18 mouse cellular contexts compared by ENCODE assay signal in the genomic region with DNA sequence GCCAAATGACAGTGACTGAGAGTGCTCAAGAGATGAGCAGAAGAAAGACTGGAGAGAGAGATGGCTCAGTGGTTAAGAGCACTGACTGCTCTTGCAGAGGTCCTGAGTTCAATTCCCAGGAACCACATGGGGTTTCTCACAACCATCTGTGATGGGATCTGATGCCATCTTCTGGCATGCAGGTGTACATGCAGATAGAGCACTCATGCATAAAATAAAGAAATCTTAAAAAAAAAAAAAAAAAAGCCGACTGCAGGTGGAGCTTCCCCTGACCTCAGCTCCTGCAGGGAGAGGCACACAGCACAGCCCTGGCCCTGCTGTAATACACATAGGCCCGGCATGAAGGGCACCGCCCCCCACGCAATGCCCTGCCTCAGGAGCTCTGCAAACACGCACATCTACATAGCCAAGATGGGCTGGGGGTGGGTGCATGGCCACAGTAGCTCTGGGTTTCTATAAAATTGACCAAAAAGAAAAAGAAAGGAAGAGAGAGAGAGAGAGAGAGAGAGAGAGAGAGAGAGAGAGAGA. TPM values are rescaled to one million over a fixed set of nuclear protein-coding genes. Genes with fewer than 3 reads are reported as not detected.
DNase-seq lines count a peak whose midpoint lies in the region; ATAC-seq and TF ChIP-seq lines count a peak whose summit lies in the region.
"Had no signal": no experiment of that assay in that cellular context is flagged by ENCODE, and none has a peak within 500 bp of the region (broad histone marks: within the 10 kb centered on the region; RNA-seq: fewer than 3 reads in every experiment).

No protein-coding gene starts in this region.

- no peak for ATAC-seq in lung, postnatal 0 days
- ATAC-seq: activated CD4-positive, CD25-positive, alpha-beta regulatory T cell, adult 4 months; forebrain, embryonic 16.5 days; Patski had no signal

- no peak overlapping the region for H3K9ac ChIP-seq in heart, adult 2 months (ENCODE audit: low read depth, low read length)
- H3K9ac ChIP-seq in lung, postnatal 0 days (replicated peaks; ENCODE audit: low read depth): no peak overlapping the region
- H3K9ac ChIP-seq: embryonic facial prominence, embryonic 12.5 days; limb, embryonic 12.5 days; liver, embryonic 14.5 days; neural tube, embryonic 15.5 days had no signal

- no peak overlapping the region for H3K4me2 ChIP-seq in lung, postnatal 0 days (replicated peaks; ENCODE audit: low read depth, low read length)
- H3K4me2 ChIP-seq: embryonic facial prominence, embryonic 12.5 days; limb, embryonic 12.5 days; neural tube, embryonic 15.5 days had no signal

- no peaks in the 10 kb centered on the region for H3K79me2 ChIP-seq in heart, adult 2 months (replicated peaks; ENCODE audit: control insufficient read depth, insufficient read depth, low read length)

- DNase-seq in heart, adult 2 months: no peak
- no peak for DNase-seq in heart, adult 9 months (ENCODE audit: low spot score in 2 of 2)
- no peak for DNase-seq in lung, postnatal 0 days (ENCODE audit: low spot score)
- no peak for DNase-seq in lung, postnatal 36 days
- peak; percentile 20 for DNase-seq in ES-CJ7 (ENCODE audit: low read depth, low spot score)
- peak; percentile 55 for DNase-seq in thymus, postnatal 4 days
- DNase-seq in limb, embryonic 10.5 days (ENCODE audit: low spot score): no peak
- DNase-seq: adrenal gland, postnatal 14 days; cerebellum, adult 11-12 months; right cerebral cortex, postnatal 25 days had no signal

- H3K4me3 ChIP-seq in heart, adult 2 months: no peak overlapping the region
- H3K4me3 ChIP-seq in lung, postnatal 0 days (ENCODE audit: low read depth, low read length): no peak overlapping the region
- H3K4me3 ChIP-seq in limb, embryonic 10.5 days: no peak overlapping the region
- H3K4me3 ChIP-seq: embryonic facial prominence, embryonic 12.5 days; left cerebral cortex, adult 2 months; limb, embryonic 12.5 days; neural tube, embryonic 15.5 days had no signal

- no peaks in the 10 kb centered on the region for H3K9me3 ChIP-seq in lung, postnatal 0 days (ENCODE audit: low read length)
- no peaks in the 10 kb centered on the region for H3K9me3 ChIP-seq in limb, embryonic 10.5 days (replicated peaks)
- H3K9me3 ChIP-seq: embryonic facial prominence, embryonic 12.5 days; limb, embryonic 12.5 days; neural tube, embryonic 15.5 days had no signal

- intact Hi-C loops in heart, adult 2 months (cut with DNase I): no loop called here

- no peaks in the 10 kb centered on the region for H3K27me3 ChIP-seq in heart, adult 2 months (ENCODE audit: control insufficient read depth, insufficient read depth, low read length)
- no peaks in the 10 kb centered on the region for H3K27me3 ChIP-seq in lung, postnatal 0 days (replicated peaks; ENCODE audit: insufficient read depth, low read length)
- H3K27me3 ChIP-seq in limb, embryonic 10.5 days (ENCODE audit: low read depth, poor library complexity, severe bottlenecking): no peaks in the 10 kb centered on the region
- H3K27me3 ChIP-seq: embryonic facial prominence, embryonic 12.5 days; limb, embryonic 12.5 days; neural tube, embryonic 15.5 days; Patski had no signal

- TF ChIP-seq EP300 in heart, adult 2 months (IDR thresholded peaks at IDR 0.05; ENCODE audit: insufficient read depth, low read depth, low read length): no peak
- no peak for TF ChIP-seq EP300 in lung, postnatal 0 days (IDR thresholded peaks at IDR 0.05)

- H3K27ac ChIP-seq in heart, adult 2 months: no peak overlapping the region
- H3K27ac ChIP-seq in lung, postnatal 0 days (ENCODE audit: low read length): no peak overlapping the region
- no peak overlapping the region for H3K27ac ChIP-seq in limb, embryonic 10.5 days
- H3K27ac ChIP-seq: embryonic facial prominence, embryonic 12.5 days; limb, embryonic 12.5 days; liver, embryonic 14.5 days; neural tube, embryonic 15.5 days had no signal

- TF ChIP-seq POLR2A in heart, adult 2 months (IDR thresholded peaks at IDR 0.05; ENCODE audit: insufficient read depth, low read depth, low read length): no peak

- TF ChIP-seq CTCF in heart, adult 2 months (IDR thresholded peaks at IDR 0.05): peak; percentile 19; the same call in 1 of the 2 replicates
- peak; percentile 34 for TF ChIP-seq CTCF in lung, postnatal 0 days (IDR thresholded peaks at IDR 0.05)

- 76% methylated on average over 5 of the region's 5 CpGs for WGBS in heart, adult 2 months
- WGBS in lung, postnatal 0 days: 61% methylated on average over 5 of the region's 5 CpGs
- WGBS in limb, embryonic 10.5 days: 69% methylated on average over 5 of the region's 5 CpGs

- H3K36me3 ChIP-seq in heart, adult 2 months (ENCODE audit: control insufficient read depth, insufficient read depth, low read length): peaks cover 2% of the 10 kb centered on the region; the same call in 1 of the 2 replicates
- no peaks in the 10 kb centered on the region for H3K36me3 ChIP-seq in lung, postnatal 0 days (ENCODE audit: insufficient read depth, low read length)
- H3K36me3 ChIP-seq in limb, embryonic 10.5 days: peaks cover 32% of the 10 kb centered on the region; the same call in 1 of the 2 replicates
- H3K36me3 ChIP-seq: neural tube, embryonic 15.5 days had no signal

- H3K4me1 ChIP-seq in heart, adult 2 months (ENCODE audit: control insufficient read depth, insufficient read depth, low read length): peaks cover 37% of the 10 kb centered on the region
- H3K4me1 ChIP-seq in lung, postnatal 0 days (ENCODE audit: insufficient read depth, low read depth, low read length): peaks cover 11% of the 10 kb centered on the region; the same call in 1 of the 2 replicates
- H3K4me1 ChIP-seq in limb, embryonic 10.5 days: peaks cover 54% of the 10 kb centered on the region

RNA-seq across cellular contexts. Expression of a gene that starts 26.9 kb away (rescaled TPM):
- total RNA-seq in heart, adult 2 months (2021): 10 to 100 TPM; 33.5 TPM
- polyA plus RNA-seq in heart, adult 2 months (2012; rRNA removed): 27.3 and 39.4 TPM in 2 replicates
- polyA plus RNA-seq in lung, postnatal 0 days (2015; fragmentation: Nextera tagmentation; extraction: Ambion mirVana): 19.3 and 19.5 TPM in 2 replicates
- polyA plus RNA-seq in limb, embryonic 10.5 days (2016; fragmentation: Nextera tagmentation; extraction: Ambion mirVana): 9.9 and 17.0 TPM in 2 replicates

RNA-seq across cellular contexts. Expression of a gene that starts 48.0 kb away (rescaled TPM):
- 100 to 1,000 TPM; 244 to 288 TPM for total RNA-seq in heart, adult 2 months (2021)
- polyA plus RNA-seq in heart, adult 2 months (2012; rRNA removed): 487 and 529 TPM in 2 replicates
- 11.2 and 13.8 TPM in 2 replicates for polyA plus RNA-seq in lung, postnatal 0 days (2015; fragmentation: Nextera tagmentation; extraction: Ambion mirVana)
- 56.8 and 67.3 TPM in 2 replicates for polyA plus RNA-seq in limb, embryonic 10.5 days (2016; fragmentation: Nextera tagmentation; extraction: Ambion mirVana)

Comparison
In these comparisons a context has a peak if more than half of its experiments do, and no peak if none do; other contexts are left out.
1. DNase-seq: peak in ES-CJ7 (single experiment) and thymus, postnatal 4 days (single experiment); none in heart, adult 2 months (0 of 2), heart, adult 9 months (0 of 2), lung, postnatal 0 days (single experiment), lung, postnatal 36 days (single experiment) and limb, embryonic 10.5 days (single experiment).